Mouse (Mus musculus): ENCODE data around the gene Krt77. TPM values are rescaled to one million over a fixed set of nuclear protein-coding genes. Genes with fewer than 3 reads are reported as not detected.

Gene Krt77
- polyA plus RNA-seq (2015; fragmentation: Illumina TruSeq; extraction: RNeasy Lipid Tissue Mini Kit (QIAGEN cat#74804); ENCODE audit: low read depth, low replicate concordance) = 6.7 TPM

DNA sequence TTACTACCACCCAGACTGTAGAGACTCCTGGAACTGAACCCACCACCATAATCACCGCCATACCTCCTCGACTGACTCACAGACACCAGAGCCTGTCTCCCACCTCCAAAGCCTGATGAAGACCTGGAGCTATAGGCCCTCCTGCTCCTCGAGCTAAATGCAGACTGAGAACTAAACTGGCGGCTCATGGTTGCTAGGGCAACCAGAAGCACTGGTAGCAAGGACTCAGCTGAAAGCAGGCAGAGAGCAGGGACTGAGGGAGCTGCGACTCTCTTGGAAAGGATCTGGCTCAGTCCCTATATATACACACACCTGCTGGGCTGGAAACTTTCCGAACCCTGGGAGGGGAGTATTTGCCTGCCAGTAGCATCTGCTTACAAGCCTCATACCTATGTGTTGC, at the start of gene Krt77:
Krt77 (minus strand) TSS at position 275 of the 400 bp plus-strand sequence.

GRCm38 (mm10) chr15:101892820-101893219, 23.3 kb upstream of the Krt77 start, which contains the start of gene Krt76:
Gene Krt76, minus strand, starts transcription at chr15:101892920.

DNA sequence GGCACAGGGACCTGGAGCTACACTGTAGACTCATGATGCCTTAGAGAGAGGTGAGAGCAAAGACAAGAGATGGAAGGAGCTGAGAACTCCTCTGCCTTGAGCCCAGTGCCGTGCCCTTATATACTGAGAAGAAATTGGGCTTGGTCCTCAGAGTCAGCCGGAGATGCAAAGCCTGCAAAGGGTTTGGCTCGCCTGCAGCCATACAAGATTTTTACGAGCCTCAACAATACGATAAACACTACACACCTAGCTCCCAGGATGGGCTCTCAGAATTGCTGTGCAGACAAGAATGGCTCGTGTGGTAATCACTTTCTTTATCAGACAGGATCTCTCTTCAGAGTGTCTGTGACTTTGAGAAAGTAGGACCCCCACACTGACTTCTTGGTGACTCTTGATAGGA, 18.8 kb downstream of the Krt77 start, which contains the start of gene Krt1:
Krt1 (minus strand) TSS at position 101 of the 400 bp plus-strand sequence.

DNA sequence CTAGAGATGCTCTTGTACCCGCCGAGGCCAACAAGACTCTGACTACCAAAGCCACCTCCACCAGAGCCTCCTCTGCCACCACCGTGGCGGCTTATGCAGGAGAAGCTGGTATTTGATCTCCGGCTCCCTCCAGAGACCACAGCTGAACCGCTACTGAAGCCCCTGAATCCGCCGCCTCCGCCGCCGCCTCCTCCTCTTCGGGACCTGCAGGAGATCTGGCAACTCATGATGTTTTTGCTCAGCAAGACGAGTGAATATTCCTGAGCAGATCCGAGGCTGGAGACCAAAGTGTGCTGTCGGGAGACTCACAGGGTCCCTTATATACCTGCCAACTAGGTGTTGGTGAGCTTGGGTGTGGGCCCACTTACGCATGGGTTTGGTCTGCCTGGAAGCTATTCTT, 51.6 kb downstream of the Krt77 start, which contains the start of gene Krt2:
Krt2 (minus strand) TSS at position 295 of the 400 bp plus-strand sequence.

Other genes starting within 250 kb of the Krt77 start
- gene Gm5414, start 241.5 kb downstream of the Krt77 start, polyA plus RNA-seq (2015; fragmentation: Illumina TruSeq; extraction: RNeasy Lipid Tissue Mini Kit (QIAGEN cat#74804); ENCODE audit: low read depth, low replicate concordance) = not detected
- not detected for gene Gm5478, start 222.3 kb downstream of the Krt77 start, polyA plus RNA-seq (2015; fragmentation: Illumina TruSeq; extraction: RNeasy Lipid Tissue Mini Kit (QIAGEN cat#74804); ENCODE audit: low read depth, low replicate concordance)
- not detected for gene Krt6b, start 189.4 kb downstream of the Krt77 start, polyA plus RNA-seq (2015; fragmentation: Illumina TruSeq; extraction: RNeasy Lipid Tissue Mini Kit (QIAGEN cat#74804); ENCODE audit: low read depth, low replicate concordance)
- gene Krt6a, start 175.4 kb downstream of the Krt77 start, polyA plus RNA-seq (2015; fragmentation: Illumina TruSeq; extraction: RNeasy Lipid Tissue Mini Kit (QIAGEN cat#74804); ENCODE audit: low read depth, low replicate concordance) = not detected
- not detected for gene Krt5, start 156.8 kb downstream of the Krt77 start, polyA plus RNA-seq (2015; fragmentation: Illumina TruSeq; extraction: RNeasy Lipid Tissue Mini Kit (QIAGEN cat#74804); ENCODE audit: low read depth, low replicate concordance)
- not detected for gene Krt71, start 126.6 kb downstream of the Krt77 start, polyA plus RNA-seq (2015; fragmentation: Illumina TruSeq; extraction: RNeasy Lipid Tissue Mini Kit (QIAGEN cat#74804); ENCODE audit: low read depth, low replicate concordance)
- not detected for gene Krt72, start 83.2 kb downstream of the Krt77 start, polyA plus RNA-seq (2015; fragmentation: Illumina TruSeq; extraction: RNeasy Lipid Tissue Mini Kit (QIAGEN cat#74804); ENCODE audit: low read depth, low replicate concordance)
- gene Krt73, start 67.4 kb downstream of the Krt77 start, polyA plus RNA-seq (2015; fragmentation: Illumina TruSeq; extraction: RNeasy Lipid Tissue Mini Kit (QIAGEN cat#74804); ENCODE audit: low read depth, low replicate concordance) = 0.88 TPM
- gene Krt2, start 51.5 kb downstream of the Krt77 start, polyA plus RNA-seq (2015; fragmentation: Illumina TruSeq; extraction: RNeasy Lipid Tissue Mini Kit (QIAGEN cat#74804); ENCODE audit: low read depth, low replicate concordance) = 0.65 TPM
- gene Krt1, start 18.9 kb downstream of the Krt77 start, polyA plus RNA-seq (2015; fragmentation: Illumina TruSeq; extraction: RNeasy Lipid Tissue Mini Kit (QIAGEN cat#74804); ENCODE audit: low read depth, low replicate concordance) = 5.6 TPM
- not detected for gene Krt76, start 23.2 kb upstream of the Krt77 start, polyA plus RNA-seq (2015; fragmentation: Illumina TruSeq; extraction: RNeasy Lipid Tissue Mini Kit (QIAGEN cat#74804); ENCODE audit: low read depth, low replicate concordance)
- gene Krt4, start 55.0 kb upstream of the Krt77 start, polyA plus RNA-seq (2015; fragmentation: Illumina TruSeq; extraction: RNeasy Lipid Tissue Mini Kit (QIAGEN cat#74804); ENCODE audit: low read depth, low replicate concordance) = not detected
- not detected for gene Krt79, start 70.6 kb upstream of the Krt77 start, polyA plus RNA-seq (2015; fragmentation: Illumina TruSeq; extraction: RNeasy Lipid Tissue Mini Kit (QIAGEN cat#74804); ENCODE audit: low read depth, low replicate concordance)
- gene Krt78, start 84.6 kb upstream of the Krt77 start, polyA plus RNA-seq (2015; fragmentation: Illumina TruSeq; extraction: RNeasy Lipid Tissue Mini Kit (QIAGEN cat#74804); ENCODE audit: low read depth, low replicate concordance) = not detected
- 0.91 TPM for gene Krt8, start 134.8 kb upstream of the Krt77 start, polyA plus RNA-seq (2015; fragmentation: Illumina TruSeq; extraction: RNeasy Lipid Tissue Mini Kit (QIAGEN cat#74804); ENCODE audit: low read depth, low replicate concordance)
- gene Krt18, start 158.5 kb upstream of the Krt77 start, polyA plus RNA-seq (2015; fragmentation: Illumina TruSeq; extraction: RNeasy Lipid Tissue Mini Kit (QIAGEN cat#74804); ENCODE audit: low read depth, low replicate concordance) = 1.9 TPM
- 110 TPM for gene Eif4b, start 204.1 kb upstream of the Krt77 start, polyA plus RNA-seq (2015; fragmentation: Illumina TruSeq; extraction: RNeasy Lipid Tissue Mini Kit (QIAGEN cat#74804); ENCODE audit: low read depth, low replicate concordance)
- 20.3 TPM for gene Tns2, start 230.7 kb upstream of the Krt77 start, polyA plus RNA-seq (2015; fragmentation: Illumina TruSeq; extraction: RNeasy Lipid Tissue Mini Kit (QIAGEN cat#74804); ENCODE audit: low read depth, low replicate concordance)

Measured in brain, adult 10 weeks (tissue).